Mouse (Mus musculus) C2C12 (cell line): Measurements from ENCODE around the gene Dlg4. TPM values are rescaled to one million over a fixed set of nuclear protein-coding genes. Genes with fewer than 3 reads are reported as not detected.

Source experiments
- H3K27me3 ChIP-seq: one replicate; pipeline ENCODE4 v1.6.1; 2011; ENCODE audit not compliant: control insufficient read depth, insufficient read depth, insufficient read length
- H3K36me3 ChIP-seq: one replicate; pipeline ENCODE4 v1.6.1; 2011; ENCODE audit not compliant: control insufficient read depth, insufficient read depth
- H3K4me3 ChIP-seq: one replicate; pipeline ENCODE4 v1.5.1; 2011; ENCODE audit warnings: mild to moderate bottlenecking, control low read depth; ENCODE audit not compliant: poor library complexity, insufficient read depth, severe bottlenecking
- H3K79me2 ChIP-seq: one replicate; pipeline ENCODE4 v1.6.1; 2011; ENCODE audit not compliant: control insufficient read depth, insufficient read depth
- H3K79me3 ChIP-seq: one replicate; pipeline ENCODE4 v1.6.1; 2011; ENCODE audit warnings: low read depth, control low read depth
- H3ac ChIP-seq: one replicate; pipeline ENCODE3; 2011; ENCODE audit warnings: low read depth; ENCODE audit not compliant: control insufficient read depth, insufficient read length
- CEBPB ChIP-seq: IDR thresholded peaks from one replicate; pipeline ENCODE4 v1.6.1; 2011; ENCODE audit warnings: low read depth, mild to moderate bottlenecking, control low read depth, moderate library complexity
- CTCF ChIP-seq: IDR thresholded peaks from one replicate; pipeline ENCODE4 v1.5.1; 2011; ENCODE audit not compliant: control insufficient read depth, insufficient read depth, insufficient read length
- FOSL1 ChIP-seq: IDR thresholded peaks from one replicate; pipeline ENCODE4 v1.8.0; 2011; ENCODE audit warnings: mild to moderate bottlenecking, low read length; ENCODE audit not compliant: poor library complexity, insufficient read depth, severe bottlenecking
- MAX ChIP-seq: IDR thresholded peaks from one replicate; pipeline ENCODE4 v1.6.1; 2011; ENCODE audit warnings: mild to moderate bottlenecking, control low read depth
- MYOD1 ChIP-seq: IDR thresholded peaks from one replicate; pipeline ENCODE4 v1.6.1; 2011; ENCODE audit warnings: low read depth; ENCODE audit not compliant: control insufficient read depth, insufficient read length
- MYOG ChIP-seq: IDR thresholded peaks from one replicate; pipeline ENCODE4 v1.6.1; 2011; ENCODE audit not compliant: control insufficient read depth, insufficient read length; ENCODE audit errors: extremely low read depth
- USF1 ChIP-seq: IDR thresholded peaks from one replicate; pipeline ENCODE4 v1.6.1; 2011; ENCODE audit warnings: low read depth, mild to moderate bottlenecking, control low read depth, moderate library complexity
- polyA plus RNA-seq: library from polyadenylated mRNA; unstranded; fragments of >200 nt; fragmentation: generic; extraction: Trizol; gene quantifications from one replicate; pipeline ENCODE4 v1.2.1, GENCODE M21; 2012; ENCODE audit warnings: missing spikeins

Gene Dlg4
- polyA plus RNA-seq, 1 experiment, result 25.3 TPM

DNA sequence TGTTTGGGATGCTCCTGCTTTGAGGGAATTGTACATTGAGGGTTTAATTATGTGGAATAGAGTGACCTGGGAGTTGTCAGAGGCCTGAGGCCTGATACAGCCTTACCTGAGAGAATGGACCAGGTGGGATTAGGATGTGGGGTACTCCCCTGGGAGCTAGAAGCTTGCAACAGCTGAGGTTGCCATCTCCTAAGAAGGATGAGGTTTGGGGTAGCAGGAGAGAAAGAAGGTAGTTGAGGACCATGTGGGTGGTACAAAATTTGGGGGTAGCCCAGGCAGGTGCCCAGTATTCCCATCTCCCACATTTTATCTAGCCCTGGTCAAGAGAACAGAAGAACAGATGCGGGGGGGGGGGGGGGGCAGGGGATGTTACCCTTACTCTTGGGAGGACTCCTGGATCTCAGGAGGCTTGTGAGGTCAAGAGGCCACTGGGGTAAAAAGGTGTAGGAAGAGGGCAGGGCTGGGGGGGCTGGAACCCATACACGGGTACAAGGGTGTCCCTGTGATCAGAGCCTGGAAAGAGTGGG is 2.8 kb downstream of the Dlg4 start:
- no peak for TF ChIP-seq USF1

DNA sequence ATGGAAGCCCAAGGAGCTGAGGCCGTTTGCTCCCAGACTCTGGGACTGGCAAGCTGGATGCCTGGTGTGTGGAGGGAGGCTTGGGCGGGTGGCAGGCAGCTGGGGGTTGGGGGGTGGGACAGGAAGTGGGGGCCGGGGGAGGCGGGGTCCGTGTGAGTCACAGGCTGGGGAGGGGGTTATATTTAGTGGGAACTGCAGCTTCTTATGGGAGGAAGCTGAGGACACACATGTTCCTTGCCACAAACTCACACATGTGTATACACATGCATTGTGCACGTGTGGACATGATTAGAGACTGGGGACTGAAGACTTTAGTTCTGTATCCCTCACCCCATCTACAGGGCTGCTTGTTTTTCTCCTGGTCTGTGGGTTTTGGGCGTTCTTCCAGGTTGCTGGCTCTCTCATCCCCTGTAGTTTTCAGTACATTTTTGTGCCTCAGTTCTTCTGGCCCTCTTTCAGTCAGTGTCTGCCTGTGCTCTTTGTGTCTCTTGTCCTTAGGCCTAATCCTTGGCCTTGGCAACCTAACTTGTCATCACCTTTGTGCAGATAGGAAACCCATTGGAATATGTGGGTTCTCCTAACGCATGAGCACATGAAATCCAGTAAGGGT is 3.4 kb downstream of the Dlg4 start:
- TF ChIP-seq USF1 (no peak), MAX (no peak), CTCF (no peak), MYOD1 (no peak), FOSL1 (no peak), MYOG (no peak), CEBPB (no peak)
- Histone ChIP-seq H3K36me3 (no peaks in the 10 kb centered on the region), H3K79me2 (peaks cover 69% of the 10 kb centered on the region), H3ac (peak overlapping the region; percentile 38), H3K4me3 (peak overlapping the region; percentile 90), H3K27me3 (no peaks in the 10 kb centered on the region), H3K79me3 (peaks cover 40% of the 10 kb centered on the region)

More for the DNA sequence above, 2.8 kb downstream of the Dlg4 start:
- Histone ChIP-seq H3K27me3 (no peaks in the 10 kb centered on the region), H3K36me3 (no peaks in the 10 kb centered on the region), H3ac (peak overlapping the region; percentile 38), H3K79me2 (peaks cover 68% of the 10 kb centered on the region), H3K79me3 (peaks cover 40% of the 10 kb centered on the region), H3K4me3 (peak overlapping the region; percentile 90)

DNA sequence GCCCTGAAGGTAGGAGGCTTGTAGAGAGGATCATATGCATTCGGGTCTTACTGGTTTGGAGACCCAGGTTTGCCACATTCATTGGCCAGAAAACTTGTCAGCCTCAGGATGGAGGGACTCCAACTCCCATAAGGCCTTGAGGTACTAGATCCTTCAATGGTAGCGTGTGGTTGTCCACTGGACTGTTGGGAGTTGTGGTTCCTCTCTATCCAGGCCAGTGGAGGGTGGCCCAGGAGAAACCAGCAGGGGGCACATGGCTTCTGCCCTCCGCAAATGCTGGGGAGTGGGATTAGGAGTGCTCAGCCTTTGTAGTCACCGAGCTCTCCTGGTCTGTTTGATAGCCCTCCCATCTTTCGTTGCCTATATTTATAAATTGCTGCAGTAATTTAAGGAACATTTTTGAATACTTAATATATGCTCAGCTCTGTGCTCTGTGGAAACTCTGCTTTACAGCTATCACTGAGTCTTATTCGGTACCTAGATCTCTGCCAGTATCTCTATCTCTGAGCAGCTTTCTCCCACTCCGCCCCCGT is 4.1 kb downstream of the Dlg4 start:
- Histone ChIP-seq H3K27me3 (no peaks in the 10 kb centered on the region), H3ac (peak overlapping the region; percentile 52), H3K4me3 (peak overlapping the region; percentile 34), H3K36me3 (no peaks in the 10 kb centered on the region), H3K79me2 (peaks cover 75% of the 10 kb centered on the region), H3K79me3 (peaks cover 45% of the 10 kb centered on the region)
- TF ChIP-seq CTCF, result peak; percentile 46
- no peak for TF ChIP-seq USF1

DNA sequence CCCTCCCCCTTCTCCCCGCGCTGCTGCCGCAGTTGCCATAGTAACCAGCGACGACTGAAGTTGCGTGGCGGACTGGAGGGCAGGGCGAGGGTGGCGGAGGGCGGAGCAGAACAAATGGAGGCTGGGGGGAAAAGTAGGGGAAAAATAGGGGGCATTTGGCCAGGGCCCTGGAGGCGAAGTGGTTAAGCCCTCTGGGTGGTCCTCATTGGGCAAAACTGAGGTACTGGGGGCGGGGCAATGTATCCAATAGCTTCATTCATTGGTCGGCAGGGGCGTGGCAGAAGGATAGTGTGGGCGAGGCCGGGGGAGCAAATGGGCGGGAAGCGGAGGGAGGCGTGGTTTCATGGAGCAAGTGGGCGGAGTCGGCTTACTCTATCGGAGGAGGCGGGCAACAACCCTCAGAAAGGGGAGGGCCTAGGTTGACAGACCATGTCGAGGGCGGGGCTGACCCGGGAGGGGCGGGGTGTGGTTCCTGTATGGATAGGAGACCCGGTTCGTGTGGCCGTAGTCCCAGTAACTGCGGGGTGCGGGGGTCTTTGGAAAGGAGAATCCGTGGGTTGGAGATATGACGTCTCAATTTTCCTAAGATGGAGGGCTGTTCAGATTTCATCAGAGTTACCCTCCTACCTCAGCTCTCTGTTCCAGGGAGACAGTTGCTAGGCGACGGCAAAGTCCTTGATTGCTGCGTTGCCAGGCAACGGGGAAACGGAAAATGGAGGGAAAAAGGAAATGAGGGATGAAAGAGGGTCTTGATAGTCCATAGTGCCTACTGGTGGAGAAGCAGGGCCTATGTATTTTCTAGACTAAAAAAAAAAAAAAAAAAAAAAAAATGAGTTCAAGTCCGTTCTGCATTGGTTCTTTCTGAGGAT is 4.8 kb downstream of the Dlg4 start:
- Histone ChIP-seq H3ac (no peak overlapping the region), H3K27me3 (no peaks in the 10 kb centered on the region), H3K36me3 (no peaks in the 10 kb centered on the region), H3K4me3 (peak overlapping the region; percentile 34), H3K79me3 (peaks cover 50% of the 10 kb centered on the region), H3K79me2 (peaks cover 82% of the 10 kb centered on the region)
- TF ChIP-seq MYOG (no peak), CEBPB (no peak), CTCF (no peak), MAX (peak; percentile 46), MYOD1 (no peak), USF1 (no peak)

DNA sequence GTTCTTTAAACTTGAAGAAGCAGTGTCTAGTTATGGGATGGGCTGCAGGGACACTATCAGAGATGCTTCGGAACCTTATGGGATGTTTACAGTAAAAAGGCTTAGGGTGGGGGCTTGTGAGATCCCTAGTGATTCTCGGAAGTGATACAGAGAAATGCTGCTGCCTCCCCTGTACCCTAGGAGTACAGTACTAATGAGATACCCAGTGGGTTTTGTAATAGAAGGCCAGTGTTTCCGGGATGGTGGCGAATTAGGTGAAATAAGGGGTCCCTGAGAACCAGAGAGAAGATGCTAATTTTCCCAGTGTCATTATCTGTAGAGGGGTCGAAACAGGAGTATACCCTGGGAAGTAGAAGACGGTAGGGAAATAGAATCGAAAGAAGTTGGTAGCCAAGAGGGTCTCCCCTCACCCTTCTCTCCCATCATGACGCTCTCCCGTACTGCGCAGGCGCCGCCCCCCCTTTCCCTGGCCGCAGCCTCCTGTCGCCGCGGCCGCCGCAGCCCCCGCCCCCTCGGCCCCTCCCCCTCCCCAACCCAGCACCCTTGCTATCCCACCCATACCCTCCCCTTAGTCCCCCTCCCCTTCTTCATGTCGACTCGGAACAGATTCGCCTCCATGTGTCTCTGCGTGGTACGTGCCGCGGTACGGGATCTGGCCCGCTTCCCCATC is 6.9 kb downstream of the Dlg4 start:
- H3K79me3 ChIP-seq, result peaks cover 51% of the 10 kb centered on the region
- H3ac ChIP-seq, result no peak overlapping the region
- H3K36me3 ChIP-seq, result no peaks in the 10 kb centered on the region
- no peak overlapping the region for H3K4me3 ChIP-seq
- no peaks in the 10 kb centered on the region for H3K27me3 ChIP-seq
- peaks cover 98% of the 10 kb centered on the region for H3K79me2 ChIP-seq
- TF ChIP-seq USF1, result no peak
- TF ChIP-seq FOSL1, result no peak
- no peak for TF ChIP-seq MYOD1
- no peak for TF ChIP-seq MAX
- no peak for TF ChIP-seq CTCF
- TF ChIP-seq CEBPB, result no peak
- no peak for TF ChIP-seq MYOG
